Mouse (Mus musculus) G1E (cell line): ENCODE results near the gene Best1.

ENCODE experiments used
- CTCF ChIP-seq: IDR thresholded peaks from 2 replicates; pipeline ENCODE4 v1.5.1; 2012; ENCODE audit warnings: low read depth, low read length, inconsistent platforms, mixed read lengths
- GATA2 ChIP-seq: IDR thresholded peaks from 2 replicates; pipeline ENCODE4 v1.6.1; 2012; ENCODE audit warnings: low read depth, low read length, inconsistent platforms, borderline replicate concordance

- TF ChIP-seq CTCF (no peak), GATA2 (no peak)
Measured at GRCm38 (mm10) chr19:10045707-10046106, 44.3 kb upstream of the Best1 start.
